Mouse (Mus musculus) embryonic facial prominence, embryonic 15.5 days (tissue): ENCODE data around the gene Mrpl9. TPM values are rescaled to one million over a fixed set of nuclear protein-coding genes. Genes with fewer than 3 reads are reported as not detected.

ENCODE experiments used
- ATAC-seq: fragments of 200-750 bp; cut with Nextera tagmentation; 2 replicates; pipeline ENCODE4 v1.8.0; 2017; ENCODE audit warnings: low read depth, moderate TSS enrichment; ENCODE audit not compliant: insufficient number of reproducible peaks, low FRiP score, low TSS enrichment
- H3K27ac ChIP-seq: fragments of 300-500 bp; sonication (generic); replicated peaks from 2 replicates; pipeline ENCODE4 v1.5.1; 2015; ENCODE audit warnings: mild to moderate bottlenecking, inconsistent platforms
- H3K27me3 ChIP-seq: fragments of 300-500 bp; sonication (generic); 2 replicates; pipeline ENCODE4 v1.6.1; 2015; ENCODE audit warnings: inconsistent platforms
- H3K36me3 ChIP-seq: fragments of 300-500 bp; sonication (generic); 2 replicates; pipeline ENCODE4 v1.6.1; 2015; ENCODE audit warnings: mild to moderate bottlenecking, inconsistent platforms
- H3K4me1 ChIP-seq: fragments of 300-500 bp; sonication (generic); 2 replicates; pipeline ENCODE4 v1.6.1; 2015; ENCODE audit warnings: inconsistent platforms
- H3K4me2 ChIP-seq: fragments of 300-500 bp; sonication (generic); replicated peaks from 2 replicates; pipeline ENCODE4 v1.6.1; 2015; ENCODE audit warnings: mild to moderate bottlenecking, inconsistent platforms
- H3K4me3 ChIP-seq: fragments of 300-500 bp; sonication (generic); replicated peaks from 2 replicates; pipeline ENCODE4 v1.5.1; 2015; ENCODE audit warnings: mild to moderate bottlenecking, inconsistent platforms
- H3K9ac ChIP-seq: fragments of 300-500 bp; sonication (generic); 2 replicates; pipeline ENCODE4 v1.6.1; 2015; ENCODE audit warnings: inconsistent platforms
- H3K9me3 ChIP-seq: fragments of 300-500 bp; sonication (generic); replicated peaks from 2 replicates; pipeline ENCODE4 v1.6.1; 2016; ENCODE audit warnings: inconsistent platforms
- WGBS: fragments of 180-500 bp; shearing (Covaris S2); methylation state at CpG from one replicate; pipeline ENCODE4 v1.1.7; 2015; 5-methylcytosine and 5-hydroxymethylcytosine counted together
- polyA plus RNA-seq: library from polyadenylated mRNA; unstranded; fragments of >200 nt; fragmentation: Nextera tagmentation; extraction: Ambion mirVana; gene quantifications from 2 replicates; pipeline ENCODE4 v1.2.1, GENCODE M21; 2015

Mrpl9 gene
- polyA plus RNA-seq, 1 experiment from 2014 or later = 63.7 TPM

DNA sequence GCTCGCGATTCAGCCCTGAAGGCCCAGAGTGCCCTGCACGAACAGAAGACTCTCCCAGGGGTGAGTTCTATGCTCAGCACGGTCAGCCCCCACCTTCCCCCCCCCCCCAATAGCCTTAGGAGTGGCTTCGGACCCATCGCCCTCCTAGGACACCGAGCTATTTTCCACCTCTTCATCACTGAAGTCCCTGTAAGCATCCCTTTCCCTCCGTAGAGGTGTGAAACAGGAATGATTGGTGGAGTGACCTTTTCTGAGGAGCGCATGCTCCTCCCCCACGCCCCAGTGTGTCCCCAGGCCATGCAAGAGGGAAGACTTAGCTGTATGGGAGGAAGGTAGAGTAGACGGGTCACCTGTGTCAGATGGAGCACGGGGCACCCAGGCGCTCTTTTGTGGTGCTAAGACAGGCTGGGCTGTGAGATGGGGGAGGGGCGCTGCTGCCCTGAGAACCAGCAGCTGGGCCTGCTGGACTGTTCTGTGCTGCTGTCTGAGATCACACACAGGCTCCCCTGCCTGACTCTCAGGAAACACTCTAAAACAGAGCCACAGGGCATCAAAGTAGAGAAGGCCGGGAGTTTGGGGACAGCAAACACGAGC lies 37.3 kb downstream of the Mrpl9 start, which contains the start of gene Riiad1:
Gene Riiad1 (minus strand): TSS at position 51 of the 594 bp plus-strand sequence.
- WGBS = 10% methylated on average over 16 of the region's 16 CpGs
- ATAC-seq = no peak
- no peaks in the 10 kb centered on the region for H3K9me3 ChIP-seq
- H3K4me3 ChIP-seq = no peak within 1 kb of the TSS; the same call in 1 of the 2 replicates
- 0 out of 2 replicates have a peak, but pooled peaks cover 5% of the 10 kb centered on the region for H3K4me1 ChIP-seq
- H3K27me3 ChIP-seq = peaks cover 26% of the 10 kb centered on the region
- H3K27ac ChIP-seq = no peak within 1 kb of the TSS
- H3K36me3 ChIP-seq = no peaks in the 10 kb centered on the region
- H3K9ac ChIP-seq = no peak within 1 kb of the TSS
- H3K4me2 ChIP-seq = peak within 1 kb of the TSS; percentile 36; the same call in 1 of the 2 replicates

DNA sequence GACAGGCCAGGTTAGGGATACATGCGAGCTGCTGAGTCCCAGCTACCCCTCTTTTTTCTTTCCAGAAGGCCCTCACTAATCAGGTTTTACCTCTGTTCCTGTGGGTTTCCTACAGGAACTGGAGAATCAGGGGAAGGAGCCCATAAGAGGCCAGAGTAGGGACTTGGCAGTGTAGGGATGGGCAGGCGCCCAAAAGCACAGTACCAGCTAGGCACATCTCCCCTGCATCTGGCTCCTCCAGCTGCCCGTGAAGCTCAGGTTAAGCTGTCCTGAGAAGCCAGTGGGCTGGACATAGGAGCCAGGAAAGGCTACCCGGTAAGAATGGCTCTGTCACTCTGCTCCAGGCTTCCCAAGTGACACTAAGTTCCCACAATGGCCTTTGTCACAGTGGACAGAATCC lies 38.3 kb downstream of the Mrpl9 start:
- 0 out of 2 replicates have a peak, but pooled peaks cover 5% of the 10 kb centered on the region for H3K4me1 ChIP-seq
- no peak overlapping the region for H3K4me2 ChIP-seq
- H3K36me3 ChIP-seq = no peaks in the 10 kb centered on the region
- H3K9ac ChIP-seq = no peak overlapping the region
- 60% methylated on average over 4 of the region's 4 CpGs for WGBS
- no peaks in the 10 kb centered on the region for H3K9me3 ChIP-seq
- H3K27me3 ChIP-seq = peaks cover 26% of the 10 kb centered on the region
- ATAC-seq = no peak
- no peak overlapping the region for H3K4me3 ChIP-seq
- H3K27ac ChIP-seq = no peak overlapping the region

DNA sequence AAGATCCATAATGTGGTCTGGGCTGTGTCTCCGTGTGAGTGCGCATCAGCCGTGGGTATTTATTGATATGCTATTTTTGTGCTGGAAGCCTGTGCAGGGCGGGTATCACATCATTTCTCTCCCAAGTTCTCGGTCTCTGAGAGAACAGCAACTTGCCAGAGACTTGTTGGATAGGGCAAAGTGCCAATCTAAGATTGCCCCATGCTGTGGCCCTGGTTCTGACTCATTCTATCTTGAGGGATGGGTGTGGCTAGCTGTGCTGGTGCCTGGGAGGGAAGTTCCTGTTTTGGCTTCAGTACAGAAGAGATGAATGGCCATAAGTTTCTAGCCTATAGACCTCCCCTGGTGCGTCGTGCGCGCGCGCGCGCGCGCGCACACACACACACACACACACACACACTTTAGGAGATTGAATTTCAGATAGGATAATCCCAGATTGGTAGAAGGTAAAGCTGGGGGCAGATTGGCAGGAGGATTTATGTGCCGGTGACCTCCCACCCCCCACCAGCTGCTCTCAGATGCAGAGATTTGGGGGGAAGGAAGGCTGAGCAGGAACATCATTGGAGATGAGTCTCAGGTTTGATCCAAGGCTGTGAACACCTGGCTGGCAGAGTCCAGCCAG lies 39.8 kb downstream of the Mrpl9 start:
- ATAC-seq = no peak

DNA sequence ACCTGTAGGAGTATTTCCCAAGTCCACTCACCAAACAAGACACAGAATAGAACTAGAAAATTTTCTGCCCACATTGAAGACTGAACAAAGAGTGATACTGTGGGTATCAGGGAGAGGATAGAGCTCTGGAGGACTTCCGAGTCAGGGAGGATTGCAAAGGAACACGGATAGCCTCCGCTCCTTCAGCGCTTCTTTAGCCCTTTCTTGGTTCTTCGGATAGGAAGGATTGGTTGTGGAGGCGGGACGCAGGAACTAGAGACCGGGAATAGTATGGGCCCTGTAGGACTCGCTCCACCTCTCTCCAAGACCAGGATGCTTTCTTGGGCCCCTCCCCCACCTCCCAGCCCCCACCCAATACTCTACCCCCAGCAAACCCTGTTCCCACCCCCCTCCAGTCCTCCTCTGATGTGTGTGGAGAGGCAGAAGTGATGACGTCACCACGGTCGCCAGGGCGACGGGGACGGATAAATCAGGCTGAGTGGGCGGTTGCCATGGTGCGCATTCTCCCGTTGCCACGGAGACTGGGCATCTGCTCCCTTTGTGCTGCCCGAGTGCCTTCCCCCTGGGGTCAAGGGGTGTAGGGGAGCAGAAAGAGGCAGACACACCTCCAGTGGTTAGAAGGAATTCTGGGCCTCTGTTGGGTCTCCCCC lies 40.8 kb downstream of the Mrpl9 start:
- no peaks in the 10 kb centered on the region for H3K36me3 ChIP-seq
- ATAC-seq = peak; percentile 26; the same call in 1 of the 2 replicates
- peaks cover 21% of the 10 kb centered on the region for H3K27me3 ChIP-seq
- no peaks in the 10 kb centered on the region for H3K9me3 ChIP-seq
- 21% methylated on average over 20 of the region's 20 CpGs for WGBS
- H3K4me2 ChIP-seq = no peak overlapping the region
- H3K4me1 ChIP-seq = 0 out of 2 replicates have a peak, but pooled peaks cover 13% of the 10 kb centered on the region
- H3K9ac ChIP-seq = no peak overlapping the region
- no peak overlapping the region for H3K4me3 ChIP-seq
- H3K27ac ChIP-seq = no peak overlapping the region

More for the DNA sequence above, 39.8 kb downstream of the Mrpl9 start:
- H3K9ac ChIP-seq = no peak overlapping the region
- H3K27ac ChIP-seq = no peak overlapping the region
- no peak overlapping the region for H3K4me2 ChIP-seq
- no peak overlapping the region for H3K4me3 ChIP-seq
- WGBS = 75% methylated on average over 17 of the region's 17 CpGs
- H3K27me3 ChIP-seq = peaks cover 26% of the 10 kb centered on the region
- H3K9me3 ChIP-seq = no peaks in the 10 kb centered on the region
- H3K36me3 ChIP-seq = no peaks in the 10 kb centered on the region
- H3K4me1 ChIP-seq = 0 out of 2 replicates have a peak, but pooled peaks cover 13% of the 10 kb centered on the region

DNA sequence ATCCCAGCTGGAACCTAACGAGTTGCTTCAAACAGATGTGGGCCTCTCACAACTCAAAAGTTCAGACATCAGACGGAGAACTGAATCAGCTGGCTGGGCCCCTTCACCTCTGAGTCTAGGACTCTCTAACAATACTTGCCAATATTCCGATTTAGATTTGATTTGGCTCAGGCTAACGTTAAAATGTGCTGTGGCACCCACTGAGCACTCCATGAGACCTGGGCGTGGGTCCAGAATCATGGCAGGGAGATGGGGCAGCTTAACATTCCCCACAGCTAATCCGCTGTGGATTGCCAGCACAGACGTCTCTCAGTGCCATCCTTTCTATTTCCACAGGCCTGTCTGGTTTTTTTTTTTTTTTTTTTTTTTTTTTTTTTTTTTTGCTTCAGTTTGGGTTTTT lies 42.8 kb downstream of the Mrpl9 start:
- Histone ChIP-seq H3K36me3 (0 out of 2 replicates have a peak, but pooled peaks cover 4% of the 10 kb centered on the region), H3K27me3 (0 out of 2 replicates have a peak, but pooled peaks cover under 1% of the 10 kb centered on the region), H3K4me2 (no peak overlapping the region), H3K27ac (no peak overlapping the region), H3K9ac (no peak overlapping the region), H3K4me3 (no peak overlapping the region), H3K9me3 (no peaks in the 10 kb centered on the region), H3K4me1 (0 out of 2 replicates have a peak, but pooled peaks cover 13% of the 10 kb centered on the region)
- WGBS = 45% methylated on average over 7 of the region's 7 CpGs
- ATAC-seq = no peak

DNA sequence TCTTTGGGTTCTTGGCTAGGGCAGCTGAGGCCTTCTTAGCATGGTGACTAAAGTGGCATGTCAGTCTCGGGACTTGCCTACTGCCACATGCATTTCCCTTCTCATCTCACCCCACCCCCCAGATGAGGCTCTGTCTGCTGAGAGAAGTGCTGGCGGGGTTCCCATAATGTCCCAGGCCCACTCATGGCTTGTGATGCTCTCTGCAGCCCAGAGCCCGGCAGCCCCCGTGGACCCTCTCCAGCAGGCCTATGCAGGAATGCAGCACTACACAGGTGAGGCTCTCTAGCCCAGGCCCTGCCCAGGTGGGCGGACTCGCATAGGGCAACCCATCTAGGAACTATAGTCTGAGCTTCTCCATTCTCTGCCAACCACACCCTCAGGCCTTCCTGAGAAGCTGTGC lies 44.5 kb downstream of the Mrpl9 start:
- 62% methylated on average over 6 of the region's 6 CpGs for WGBS

DNA sequence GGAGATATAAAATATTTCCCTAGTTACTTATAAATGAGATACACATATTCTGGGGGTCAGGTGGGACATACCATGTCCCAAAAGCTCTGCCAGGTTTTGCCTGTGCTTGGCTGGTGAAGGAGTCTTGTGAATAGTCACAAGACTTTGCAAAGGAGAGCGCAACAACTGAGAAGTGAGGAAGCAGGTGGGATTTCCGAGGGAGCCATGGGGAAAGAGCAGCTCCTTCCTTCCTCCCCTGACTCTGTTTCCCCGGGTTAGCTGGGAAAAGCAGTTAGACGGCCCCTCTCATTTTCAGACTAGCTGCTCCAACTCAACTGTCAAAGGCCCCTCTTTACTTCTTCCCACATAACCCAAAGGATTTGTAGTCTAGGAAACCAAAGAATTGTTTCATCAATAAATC lies 54.0 kb downstream of the Mrpl9 start:
- Histone ChIP-seq H3K4me3 (no peak overlapping the region), H3K36me3 (peaks cover 37% of the 10 kb centered on the region), H3K9ac (no peak overlapping the region), H3K27ac (no peak overlapping the region), H3K4me2 (no peak overlapping the region), H3K27me3 (no peaks in the 10 kb centered on the region), H3K9me3 (no peaks in the 10 kb centered on the region), H3K4me1 (no peaks in the 10 kb centered on the region)
- no peak for ATAC-seq
- WGBS = 72% methylated on average over 4 of the region's 4 CpGs

More for the DNA sequence above, 44.5 kb downstream of the Mrpl9 start:
- no peak overlapping the region for H3K9ac ChIP-seq
- H3K4me1 ChIP-seq = 0 out of 2 replicates have a peak, but pooled peaks cover 10% of the 10 kb centered on the region
- no peak overlapping the region for H3K27ac ChIP-seq
- peaks cover 10% of the 10 kb centered on the region; the same call in 1 of the 2 replicates for H3K36me3 ChIP-seq
- no peak overlapping the region for H3K4me3 ChIP-seq
- no peak overlapping the region for H3K4me2 ChIP-seq
- H3K27me3 ChIP-seq = no peaks in the 10 kb centered on the region
- no peak for ATAC-seq
- no peaks in the 10 kb centered on the region for H3K9me3 ChIP-seq

Other genes with a start within 250 kb of the Mrpl9 start
- gene Gm5286, start 246.6 kb upstream of the Mrpl9 start, polyA plus RNA-seq = not detected in 2 replicates
- not detected in 2 replicates for gene Gm4778, start 179.3 kb upstream of the Mrpl9 start, polyA plus RNA-seq
- gene Them4, start 133.2 kb upstream of the Mrpl9 start, polyA plus RNA-seq = 10.1 and 11.2 TPM in 2 replicates
- gene Them5, start 101.2 kb upstream of the Mrpl9 start, polyA plus RNA-seq = 91.2 and 99.8 TPM in 2 replicates
- gene C2cd4d, start 80.9 kb upstream of the Mrpl9 start, polyA plus RNA-seq = 2.5 and 3.3 TPM in 2 replicates
- 3.6 and 4.2 TPM in 2 replicates for gene Rorc, start 70.5 kb upstream of the Mrpl9 start, polyA plus RNA-seq
- 0.24 TPM in 2 replicates for gene Lingo4, start 44.8 kb upstream of the Mrpl9 start, polyA plus RNA-seq
- gene Tdrkh, start 30.0 kb upstream of the Mrpl9 start, polyA plus RNA-seq = 7.9 and 8.3 TPM in 2 replicates
- gene Oaz3, start 597 bp downstream of the Mrpl9 start, polyA plus RNA-seq = 0.40 and 0.68 TPM in 2 replicates
- 9.4 and 13.7 TPM in 2 replicates for gene Celf3, start 35.0 kb downstream of the Mrpl9 start, polyA plus RNA-seq
- 16.7 and 31.7 TPM in 2 replicates for gene Riiad1, start 37.0 kb downstream of the Mrpl9 start, polyA plus RNA-seq
- gene Snx27, start 139.4 kb downstream of the Mrpl9 start, polyA plus RNA-seq = 47.8 and 48.9 TPM in 2 replicates
- not detected in 2 replicates for gene Gm10972, start 199.8 kb downstream of the Mrpl9 start, polyA plus RNA-seq
- 25.8 and 27.0 TPM in 2 replicates for gene Tuft1, start 215.6 kb downstream of the Mrpl9 start, polyA plus RNA-seq